Mouse (Mus musculus): Measurements from ENCODE around the gene Smyd3.

GRCm38 (mm10) chr1:179458987-179459368 lies 58.9 kb downstream of the Smyd3 start:
- TF ChIP-seq CTCF (IDR thresholded peaks at IDR 0.05; ENCODE audit: insufficient read depth, low read depth, low read length) (no peak), POLR2A (IDR thresholded peaks at IDR 0.05; ENCODE audit: insufficient read depth, low read depth, low read length) (no peak)

All from olfactory bulb, adult 2 months (tissue).